Mouse (Mus musculus) liver, embryonic 12.5 days (tissue): Measurements from ENCODE around the gene Gm13101. TPM values are rescaled to one million over a fixed set of nuclear protein-coding genes. Genes with fewer than 3 reads are reported as not detected.
"Not testable (repeated sequence)": the region's sequence is repeated elsewhere in the genome, so short reads cannot be mapped to it uniquely, and the experiment has no call there.

ENCODE experiments used
- ATAC-seq: fragments of 200-750 bp; cut with Nextera tagmentation; 2 replicates; pipeline ENCODE4 v1.8.0; 2017; ENCODE audit warnings: moderate number of reproducible peaks, mild to moderate bottlenecking, moderate library complexity
- H3K27ac ChIP-seq: fragments of 300-500 bp; sonication (generic); 2 replicates; pipeline ENCODE4 v1.5.1; 2016; ENCODE audit warnings: mild to moderate bottlenecking
- H3K27me3 ChIP-seq: fragments of 300-500 bp; sonication (generic); replicated peaks from 2 replicates; pipeline ENCODE4 v1.6.1; 2016; ENCODE audit warnings: mild to moderate bottlenecking, moderate library complexity
- H3K36me3 ChIP-seq: fragments of 300-500 bp; sonication (generic); 2 replicates; pipeline ENCODE4 v1.6.1; 2016; ENCODE audit warnings: mild to moderate bottlenecking, moderate library complexity
- H3K4me1 ChIP-seq: fragments of 300-500 bp; sonication (generic); 2 replicates; pipeline ENCODE4 v1.6.1; 2016
- H3K4me2 ChIP-seq: fragments of 300-500 bp; sonication (generic); 2 replicates; pipeline ENCODE4 v1.6.1; 2016; ENCODE audit warnings: mild to moderate bottlenecking, moderate library complexity
- H3K4me3 ChIP-seq: fragments of 300-500 bp; sonication (generic); 2 replicates; pipeline ENCODE4 v1.5.1; 2016; ENCODE audit warnings: mild to moderate bottlenecking, moderate library complexity
- H3K9ac ChIP-seq: fragments of 300-500 bp; sonication (generic); 2 replicates; pipeline ENCODE4 v1.6.1; 2016; ENCODE audit warnings: mild to moderate bottlenecking, moderate library complexity
- H3K9me3 ChIP-seq: fragments of 300-500 bp; sonication (generic); replicated peaks from 2 replicates; pipeline ENCODE4 v1.6.1; 2016; ENCODE audit warnings: mild to moderate bottlenecking, moderate library complexity
- WGBS: fragments of 180-500 bp; shearing (Covaris S2); methylation state at CpG from one replicate; pipeline ENCODE4 v1.1.7; 2016; ENCODE audit not compliant: insufficient replicate concordance; 5-methylcytosine and 5-hydroxymethylcytosine counted together
- polyA plus RNA-seq: library from polyadenylated mRNA; unstranded; fragments of >200 nt; fragmentation: Nextera tagmentation; extraction: Ambion mirVana; gene quantifications from 2 replicates; pipeline ENCODE4 v1.2.1, GENCODE M21; 2016

Gm13101 gene
- polyA plus RNA-seq, result not detected in 2 replicates

GRCm38 (mm10) chr4:143966850-143967249 lies at the start of gene Gm13101:
Gene Gm13101, minus strand, starts transcription at chr4:143966950.
- not testable (repeated sequence) for H3K36me3 ChIP-seq, H3K9me3 ChIP-seq, H3K4me2 ChIP-seq, H3K9ac ChIP-seq, ATAC-seq, H3K27me3 ChIP-seq, H3K4me3 ChIP-seq, H3K4me1 ChIP-seq, H3K27ac ChIP-seq
- 46% methylated on average over 2 of the region's 2 CpGs for WGBS

- not testable (repeated sequence) for H3K36me3 ChIP-seq, H3K4me2 ChIP-seq, H3K27ac ChIP-seq, H3K4me1 ChIP-seq, H3K4me3 ChIP-seq, ATAC-seq, H3K9me3 ChIP-seq, H3K9ac ChIP-seq, H3K27me3 ChIP-seq
- WGBS, result 37% methylated on average over 3 of the region's 3 CpGs
Measured at GRCm38 (mm10) chr4:143994269-143994668, 27.5 kb upstream of the Gm13101 start, which contains the start of gene Pramef17. Gene Pramef17, minus strand, starts transcription at chr4:143994369.

- not testable (repeated sequence) for H3K4me1 ChIP-seq, H3K4me2 ChIP-seq, H3K9me3 ChIP-seq, H3K27ac ChIP-seq, H3K36me3 ChIP-seq, H3K9ac ChIP-seq, ATAC-seq, H3K4me3 ChIP-seq, H3K27me3 ChIP-seq
- WGBS, result 90% methylated on average over 17 of the region's 17 CpGs
Measured at GRCm38 (mm10) chr4:143988126-143988525, 21.4 kb upstream of the Gm13101 start.

- H3K4me3 ChIP-seq, result not testable (repeated sequence)
Measured at GRCm38 (mm10) chr4:143987475-143987941, 20.8 kb upstream of the Gm13101 start.

GRCm38 (mm10) chr4:143985733-143986132 lies 19.0 kb upstream of the Gm13101 start:
- not testable (repeated sequence) for H3K4me3 ChIP-seq, H3K4me2 ChIP-seq, H3K4me1 ChIP-seq, ATAC-seq, H3K9ac ChIP-seq, H3K27me3 ChIP-seq, H3K27ac ChIP-seq, H3K36me3 ChIP-seq, H3K9me3 ChIP-seq
- 74% methylated on average over 4 of the region's 9 CpGs for WGBS

More at GRCm38 (mm10) chr4:143987475-143987941, 20.8 kb upstream of the Gm13101 start:
- H3K4me2 ChIP-seq, ATAC-seq, H3K9ac ChIP-seq, H3K27me3 ChIP-seq, H3K36me3 ChIP-seq, H3K4me1 ChIP-seq, H3K9me3 ChIP-seq, H3K27ac ChIP-seq: not testable (repeated sequence)
- WGBS, result 85% methylated on average over 13 of the region's 17 CpGs

GRCm38 (mm10) chr4:143985165-143985564 lies 18.4 kb upstream of the Gm13101 start:
- not testable (repeated sequence) for H3K27ac ChIP-seq, H3K9me3 ChIP-seq, ATAC-seq, H3K4me3 ChIP-seq, H3K27me3 ChIP-seq, H3K9ac ChIP-seq, H3K36me3 ChIP-seq, H3K4me1 ChIP-seq, H3K4me2 ChIP-seq
- no CpG with 5 or more reads among the region's 7 CpGs for WGBS

- not testable (repeated sequence) for H3K27me3 ChIP-seq, ATAC-seq, H3K27ac ChIP-seq, H3K9me3 ChIP-seq, H3K4me3 ChIP-seq, H3K4me1 ChIP-seq, H3K9ac ChIP-seq, H3K4me2 ChIP-seq, H3K36me3 ChIP-seq
- WGBS, result no CpG with 5 or more reads among the region's 1 CpGs
Measured at GRCm38 (mm10) chr4:143983446-143983845, 16.7 kb upstream of the Gm13101 start.

- not testable (repeated sequence) for H3K4me3 ChIP-seq, H3K27ac ChIP-seq, ATAC-seq, H3K27me3 ChIP-seq, H3K36me3 ChIP-seq, H3K9ac ChIP-seq, H3K4me2 ChIP-seq, H3K9me3 ChIP-seq, H3K4me1 ChIP-seq
- 48% methylated on average over 1 of the region's 1 CpGs for WGBS
Measured at GRCm38 (mm10) chr4:143950916-143951315, 15.8 kb downstream of the Gm13101 start, which contains the start of gene Pramef25. Gene Pramef25, minus strand, starts transcription at chr4:143951016.

Other genes starting within 250 kb of the Gm13101 start
- gene Gm13078, start 247.5 kb downstream of the Gm13101 start, polyA plus RNA-seq, result not detected in 2 replicates
- gene Gm13023, start 177.6 kb downstream of the Gm13101 start, polyA plus RNA-seq, result not detected in 2 replicates
- gene Gm13084, start 150.9 kb downstream of the Gm13101 start, polyA plus RNA-seq, result not detected in 2 replicates
- not detected in 2 replicates for gene Gm13103, start 120.5 kb downstream of the Gm13101 start, polyA plus RNA-seq
- gene Pramef6, start 66.6 kb downstream of the Gm13101 start, polyA plus RNA-seq, result not detected in 2 replicates
- gene Pramef25, start 15.9 kb downstream of the Gm13101 start, polyA plus RNA-seq, result not detected in 2 replicates
- not detected in 2 replicates for gene Pramef17, start 27.4 kb upstream of the Gm13101 start, polyA plus RNA-seq
- not detected in 2 replicates for gene Pramel4, start 92.2 kb upstream of the Gm13101 start, polyA plus RNA-seq
- gene Gm13102, start 139.5 kb upstream of the Gm13101 start, polyA plus RNA-seq, result not detected in 2 replicates
- not detected in 2 replicates for gene Oog3, start 195.7 kb upstream of the Gm13101 start, polyA plus RNA-seq
- gene Oog2, start 223.8 kb upstream of the Gm13101 start, polyA plus RNA-seq, result not detected in 2 replicates
- gene C87977, start 246.4 kb upstream of the Gm13101 start, polyA plus RNA-seq, result not detected in 2 replicates